Mouse (Mus musculus): Measurements from ENCODE around the gene Sp1. TPM values are rescaled to one million over a fixed set of nuclear protein-coding genes. Genes with fewer than 3 reads are reported as not detected.
A peak's percentile ranks its signal among the peaks of the same experiment; 100 is the strongest.

The Sp1 gene
- total and polyA plus RNA-seq, 3 experiments, result 16.3 to 92.3 (median 47.2) TPM

DNA sequence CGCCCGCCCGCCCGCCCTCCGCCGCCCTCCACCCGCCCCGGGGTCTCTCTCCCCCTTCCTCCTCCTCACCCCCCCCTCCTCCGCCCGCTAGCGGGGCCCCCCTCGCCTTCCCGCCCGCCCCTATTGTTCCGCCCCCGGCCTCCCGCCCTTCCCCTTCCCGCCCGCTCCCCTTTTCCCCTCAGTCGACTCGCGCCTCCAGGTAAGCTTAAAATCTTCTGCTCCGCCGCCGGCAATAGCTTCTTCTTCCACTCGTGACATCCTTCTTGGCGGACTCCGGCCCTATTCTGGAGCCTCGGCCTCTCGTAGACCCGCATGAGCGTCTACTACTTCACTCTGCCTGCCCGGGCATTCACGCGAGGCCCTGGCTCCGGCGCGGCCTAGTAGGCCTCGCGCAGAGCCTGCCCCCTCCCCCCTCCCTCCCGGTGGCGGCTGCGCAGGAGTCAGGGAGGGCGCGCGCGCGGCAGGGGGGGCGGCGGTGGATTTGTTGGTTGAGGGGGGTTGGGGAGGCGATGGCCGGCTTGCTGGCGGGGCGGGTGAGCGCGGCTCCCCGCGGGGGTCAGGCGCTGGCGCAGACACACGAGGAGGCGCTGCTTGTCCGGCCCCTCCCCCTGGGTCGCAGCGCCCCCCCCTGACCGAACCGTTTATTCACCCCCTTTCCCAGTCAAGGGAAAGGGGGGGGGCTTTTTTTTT lies 64.8 kb downstream of the Sp1 start:
- H3K79me2 ChIP-seq (ENCODE audit: control insufficient read depth, insufficient read depth, low read length, poor library complexity), result peaks cover 36% of the 10 kb centered on the region
- peak overlapping the region; percentile 99 for H3K9ac ChIP-seq (ENCODE audit: control insufficient read depth, low read depth, low read length, poor library complexity, severe bottlenecking)
- peak; percentile 89 for DNase-seq (ENCODE audit: low read depth, low spot score)
- peaks cover 31 to 36% of the 10 kb centered on the region in 2 experiments for H3K36me3 ChIP-seq (ENCODE audit: control insufficient read depth in 1 of 2, insufficient read depth in 2 of 2, low read length in 2 of 2)
- no peaks in the 10 kb centered on the region for H3K9me3 ChIP-seq (replicated peaks; ENCODE audit: insufficient read depth, low read length)
- peaks cover 6 to 9% of the 10 kb centered on the region in 2 experiments; a peak in 2 of 4 replicates for H3K4me1 ChIP-seq (ENCODE audit: control insufficient read depth in 1 of 2, insufficient read depth in 2 of 2, low read length in 2 of 2)
- peak overlapping the region; percentile 95 for H3K27ac ChIP-seq (ENCODE audit: control insufficient read depth, low read depth, low read length)
- no peaks in the 10 kb centered on the region for H3K27me3 ChIP-seq (ENCODE audit: control insufficient read depth in 1 of 2, insufficient read depth in 2 of 2, low read length in 2 of 2)
- peak overlapping the region; percentile 81 to 92 for H3K4me3 ChIP-seq (ENCODE audit: control insufficient read depth in 1 of 2, insufficient read depth in 1 of 2, low read depth in 2 of 2, low read length in 2 of 2)
- TF ChIP-seq RCOR1 (IDR thresholded peaks at IDR 0.05; ENCODE audit: low read depth, low read length) (no peak), GABPA (IDR thresholded peaks at IDR 0.05; ENCODE audit: low read depth, low read length) (no peak), UBTF (IDR thresholded peaks at IDR 0.05; ENCODE audit: borderline replicate concordance, insufficient read depth, low read depth, low read length) (peak; percentile 100), CTCF (IDR thresholded peaks at IDR 0.05 in 2 of 3, conservative IDR thresholded peaks at IDR 0.05 in 1 of 3; ENCODE audit: control insufficient read depth in 1 of 3, insufficient read depth in 1 of 3, low read depth in 2 of 3, low read length in 3 of 3, poor library complexity in 1 of 3, severe bottlenecking in 1 of 3) (peak in 2 of 3 experiments; percentile 50 to 69; a peak in 4 of 6 replicates), MYC (IDR thresholded peaks at IDR 0.05; ENCODE audit: low read depth, low read length) (peak; percentile 58), MXI1 (IDR thresholded peaks at IDR 0.05; ENCODE audit: low read depth, low read length) (peak; percentile 76), HCFC1 (IDR thresholded peaks at IDR 0.05; ENCODE audit: low read depth, low read length) (peak; percentile 81), POLR2AphosphoS5 (IDR thresholded peaks at IDR 0.05; ENCODE audit: borderline replicate concordance, low read depth, low read length) (no peak), E2F4 (IDR thresholded peaks at IDR 0.05; ENCODE audit: borderline replicate concordance, low read depth, low read length) (no peak), TCF12 (IDR thresholded peaks at IDR 0.05; ENCODE audit: low read depth, low read length) (0 out of 2 replicates have a peak, but pooled peaks have one; percentile 4), JUND (IDR thresholded peaks at IDR 0.05; ENCODE audit: low read depth, low read length) (no peak), MAX (IDR thresholded peaks at IDR 0.05; ENCODE audit: low read length) (no peak; the same call in 1 of the 2 replicates), POLR2A (IDR thresholded peaks at IDR 0.05; ENCODE audit: control insufficient read depth in 1 of 2, insufficient read depth in 1 of 2, low read depth in 1 of 2, low read length in 2 of 2, poor library complexity in 1 of 2) (peak; percentile 57 to 66; a peak in 2 of 4 replicates), ETS1 (IDR thresholded peaks at IDR 0.05; ENCODE audit: low read depth, low read length) (no peak), ELF1 (IDR thresholded peaks at IDR 0.05; ENCODE audit: low read depth, low read length) (peak; percentile 35; the same call in 1 of the 2 replicates), ZMIZ1 (IDR thresholded peaks at IDR 0.05; ENCODE audit: low read depth, low read length) (peak; percentile 32; the same call in 1 of the 2 replicates), USF2 (IDR thresholded peaks at IDR 0.05; ENCODE audit: borderline replicate concordance in 1 of 2, insufficient read depth in 1 of 2, low read depth in 1 of 2, low read length in 2 of 2) (no peak), USF1 (IDR thresholded peaks at IDR 0.05; ENCODE audit: low read depth, low read length) (no peak), RAD21 (IDR thresholded peaks at IDR 0.05; ENCODE audit: low read depth, low read length) (no peak), CHD2 (IDR thresholded peaks at IDR 0.05; ENCODE audit: low read length) (no peak; the same call in 1 of the 2 replicates), MYB (IDR thresholded peaks at IDR 0.05; ENCODE audit: low read depth, low read length) (0 out of 2 replicates have a peak, but pooled peaks have one; percentile 7), KAT2A (conservative IDR thresholded peaks at IDR 0.05; ENCODE audit: low read depth, low read length) (peak; percentile 67; the same call in 1 of the 2 replicates), CHD1 (IDR thresholded peaks at IDR 0.05; ENCODE audit: low read depth, low read length) (peak; percentile 92), BHLHE40 (IDR thresholded peaks at IDR 0.05; ENCODE audit: borderline replicate concordance, low read depth, low read length) (no peak), SIN3A (IDR thresholded peaks at IDR 0.05; ENCODE audit: low read length) (peak; percentile 81), ZKSCAN1 (IDR thresholded peaks at IDR 0.05; ENCODE audit: low read depth, low read length) (peak; percentile 90), TAL1 (IDR thresholded peaks at IDR 0.05; ENCODE audit: low read length) (no peak), EP300 (IDR thresholded peaks at IDR 0.05; ENCODE audit: low read depth in 1 of 2, low read length in 2 of 2) (no peak), NRF1 (IDR thresholded peaks at IDR 0.05; ENCODE audit: insufficient read depth, low read depth, low read length, poor library complexity, severe bottlenecking) (peak; percentile 76), MEF2A (IDR thresholded peaks at IDR 0.05; ENCODE audit: extremely low read depth, insufficient replicate concordance, low read depth, low read length, poor library complexity, severe bottlenecking) (no peak), TBP (IDR thresholded peaks at IDR 0.05; ENCODE audit: low read depth, low read length) (no peak), GATA1 (IDR thresholded peaks at IDR 0.05; ENCODE audit: low read depth, low read length) (no peak), SMC3 (IDR thresholded peaks at IDR 0.05; ENCODE audit: low read depth, low read length) (no peak), POLR2AphosphoS2 (IDR thresholded peaks at IDR 0.05; ENCODE audit: low read length) (peak; percentile 83), ZC3H11A (IDR thresholded peaks at IDR 0.05; ENCODE audit: low read depth, low read length) (no peak), MAFK (IDR thresholded peaks at IDR 0.05; ENCODE audit: borderline replicate concordance, low read depth, low read length) (no peak)
